Mouse (Mus musculus) lung, postnatal 0 days (tissue): ENCODE data around the gene Dnal4.

Source experiments
- CTCF ChIP-seq: IDR thresholded peaks from 2 replicates; pipeline ENCODE4 v1.5.1; 2016; ENCODE audit warnings: antibody characterized with exemption, mild to moderate bottlenecking
- EP300 ChIP-seq: IDR thresholded peaks from 2 replicates; pipeline ENCODE4 v1.6.1; 2016; ENCODE audit warnings: antibody characterized with exemption, mild to moderate bottlenecking, control low read depth

- TF ChIP-seq CTCF (no peak), EP300 (no peak)
These were observed 11.5 kb downstream of the Dnal4 start for GRCm38 (mm10) chr15:79766168-79766567.
